Mouse (Mus musculus) ES-Bruce4 (cell line): ENCODE measurements around the gene Lrrk1. TPM values are rescaled to one million over a fixed set of nuclear protein-coding genes. Genes with fewer than 3 reads are reported as not detected.

Source experiments
- H3K27ac ChIP-seq: 2 replicates; pipeline ENCODE4 v1.5.1; 2012; ENCODE audit warnings: low read length, inconsistent platforms; ENCODE audit not compliant: insufficient read depth
- H3K27me3 ChIP-seq: 2 replicates; pipeline ENCODE4 v1.6.1; 2012; ENCODE audit warnings: mild to moderate bottlenecking, low read length, inconsistent platforms; ENCODE audit not compliant: control insufficient read depth, poor library complexity, insufficient read depth, severe bottlenecking
- H3K36me3 ChIP-seq: 2 replicates; pipeline ENCODE4 v1.6.1; 2012; ENCODE audit warnings: inconsistent platforms, mild to moderate bottlenecking, low read length, moderate library complexity; ENCODE audit not compliant: control insufficient read depth, poor library complexity, insufficient read depth, severe bottlenecking
- H3K4me1 ChIP-seq: one replicate; pipeline ENCODE4 v1.8.1; 2011; ENCODE audit warnings: low read length; ENCODE audit not compliant: control insufficient read depth, insufficient read depth
- H3K4me3 ChIP-seq: 2 replicates; pipeline ENCODE4 v1.5.1; 2011; ENCODE audit warnings: low read depth, mild to moderate bottlenecking, low read length
- H3K9ac ChIP-seq: 2 replicates; pipeline ENCODE4 v1.6.1; 2012; ENCODE audit warnings: low read depth, mild to moderate bottlenecking, inconsistent platforms; ENCODE audit not compliant: poor library complexity, severe bottlenecking
- H3K9me3 ChIP-seq: replicated peaks from 2 replicates; pipeline ENCODE4 v1.6.1; 2012; ENCODE audit warnings: mild to moderate bottlenecking, low read length, inconsistent platforms; ENCODE audit not compliant: control insufficient read depth, poor library complexity, insufficient read depth, severe bottlenecking
- CTCF ChIP-seq: IDR thresholded peaks from one replicate; pipeline ENCODE4 v1.8.1; 2011; ENCODE audit warnings: low read depth, low read length
- EP300 ChIP-seq: IDR thresholded peaks from 2 replicates; pipeline ENCODE4 v1.6.1; 2011; ENCODE audit warnings: low read depth, low read length; ENCODE audit not compliant: insufficient read depth
- POLR2A ChIP-seq: IDR thresholded peaks from one replicate; pipeline ENCODE4 v1.8.1; 2011; ENCODE audit warnings: low read length; ENCODE audit not compliant: insufficient read depth
- polyA plus RNA-seq: library from polyadenylated mRNA; stranded (reverse); fragments of >200 nt; gene quantifications from 2 replicates; pipeline ENCODE4 v1.2.4, GENCODE M21; 2011; ENCODE audit warnings: low read depth; ENCODE audit not compliant: missing spikeins, insufficient read depth, insufficient read length

The Lrrk1 gene
- polyA plus RNA-seq, 1 experiment: 6.4 TPM

- Histone ChIP-seq H3K9me3 (no peaks in the 10 kb centered on the region), H3K27me3 (no peaks in the 10 kb centered on the region), H3K4me1 (no peaks in the 10 kb centered on the region), H3K4me3 (no peak overlapping the region), H3K27ac (no peak overlapping the region), H3K36me3 (no peaks in the 10 kb centered on the region), H3K9ac (no peak overlapping the region)
- no peak for TF ChIP-seq EP300
- TF ChIP-seq CTCF: no peak
- TF ChIP-seq POLR2A: no peak
These were observed 170.5 kb downstream of the Lrrk1 start for GRCm38 (mm10) chr7:66217531-66218094.

- Histone ChIP-seq H3K4me3 (no peak overlapping the region), H3K27ac (no peak overlapping the region), H3K4me1 (no peaks in the 10 kb centered on the region), H3K9ac (no peak overlapping the region), H3K36me3 (no peaks in the 10 kb centered on the region), H3K27me3 (no peaks in the 10 kb centered on the region), H3K9me3 (no peaks in the 10 kb centered on the region)
- no peak for TF ChIP-seq EP300
- no peak for TF ChIP-seq POLR2A
- TF ChIP-seq CTCF: no peak
These were observed 171.1 kb downstream of the Lrrk1 start for GRCm38 (mm10) chr7:66217011-66217410.

DNA sequence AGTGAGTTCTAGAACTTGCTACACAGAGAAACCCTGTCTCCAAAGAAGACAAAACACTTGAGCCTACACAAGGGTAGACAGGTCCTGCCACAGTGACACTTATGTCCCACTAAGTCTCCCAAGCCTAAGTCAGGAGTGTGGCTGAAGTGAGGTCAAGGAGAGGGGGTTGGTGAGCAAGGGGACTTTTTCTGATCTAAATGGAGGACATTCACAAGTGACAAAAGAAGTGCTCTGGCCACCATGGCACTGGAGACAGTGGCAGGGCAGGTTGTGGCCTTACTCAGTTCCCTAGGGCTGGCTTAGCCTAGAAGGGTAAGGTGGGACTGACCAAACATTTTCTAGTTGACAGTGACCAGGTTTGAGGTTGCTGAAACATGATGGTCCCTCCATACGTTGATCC lies 172.2 kb downstream of the Lrrk1 start:
- no peak for TF ChIP-seq POLR2A
- TF ChIP-seq EP300: no peak
- TF ChIP-seq CTCF: no peak
- H3K4me3 ChIP-seq: no peak overlapping the region

GRCm38 (mm10) chr7:66214477-66214876 lies 173.7 kb downstream of the Lrrk1 start:
- Histone ChIP-seq H3K27ac (no peak overlapping the region), H3K9ac (no peak overlapping the region), H3K36me3 (no peaks in the 10 kb centered on the region), H3K9me3 (no peaks in the 10 kb centered on the region), H3K27me3 (no peaks in the 10 kb centered on the region), H3K4me1 (no peaks in the 10 kb centered on the region), H3K4me3 (no peak overlapping the region)
- TF ChIP-seq EP300 (no peak), CTCF (no peak), POLR2A (no peak)

More for the DNA sequence above, 172.2 kb downstream of the Lrrk1 start:
- no peaks in the 10 kb centered on the region for H3K4me1 ChIP-seq
- no peak overlapping the region for H3K9ac ChIP-seq
- no peaks in the 10 kb centered on the region for H3K9me3 ChIP-seq
- H3K27me3 ChIP-seq: no peaks in the 10 kb centered on the region
- H3K36me3 ChIP-seq: no peaks in the 10 kb centered on the region
- no peak overlapping the region for H3K27ac ChIP-seq

GRCm38 (mm10) chr7:66212887-66213286 lies 175.3 kb downstream of the Lrrk1 start:
- H3K4me3 ChIP-seq: no peak overlapping the region
- H3K27me3 ChIP-seq: no peaks in the 10 kb centered on the region
- H3K27ac ChIP-seq: no peak overlapping the region
- H3K9me3 ChIP-seq: no peaks in the 10 kb centered on the region
- TF ChIP-seq CTCF: no peak
- TF ChIP-seq EP300: no peak
- TF ChIP-seq POLR2A: no peak
- no peaks in the 10 kb centered on the region for H3K4me1 ChIP-seq
- no peak overlapping the region for H3K9ac ChIP-seq
- no peaks in the 10 kb centered on the region for H3K36me3 ChIP-seq

- no peaks in the 10 kb centered on the region for H3K27me3 ChIP-seq
- no peak overlapping the region for H3K27ac ChIP-seq
- TF ChIP-seq EP300: no peak
- no peak for TF ChIP-seq POLR2A
- TF ChIP-seq CTCF: no peak
- H3K4me3 ChIP-seq: no peak overlapping the region
- peaks cover 3% of the 10 kb centered on the region; the same call in 1 of the 2 replicates for H3K9me3 ChIP-seq
- H3K9ac ChIP-seq: no peak overlapping the region
- no peaks in the 10 kb centered on the region for H3K4me1 ChIP-seq
- no peaks in the 10 kb centered on the region for H3K36me3 ChIP-seq
These were observed 178.2 kb downstream of the Lrrk1 start for GRCm38 (mm10) chr7:66209920-66210319.
